Mouse (Mus musculus): ENCODE results near the gene Scimp.

Scimp gene

DNA sequence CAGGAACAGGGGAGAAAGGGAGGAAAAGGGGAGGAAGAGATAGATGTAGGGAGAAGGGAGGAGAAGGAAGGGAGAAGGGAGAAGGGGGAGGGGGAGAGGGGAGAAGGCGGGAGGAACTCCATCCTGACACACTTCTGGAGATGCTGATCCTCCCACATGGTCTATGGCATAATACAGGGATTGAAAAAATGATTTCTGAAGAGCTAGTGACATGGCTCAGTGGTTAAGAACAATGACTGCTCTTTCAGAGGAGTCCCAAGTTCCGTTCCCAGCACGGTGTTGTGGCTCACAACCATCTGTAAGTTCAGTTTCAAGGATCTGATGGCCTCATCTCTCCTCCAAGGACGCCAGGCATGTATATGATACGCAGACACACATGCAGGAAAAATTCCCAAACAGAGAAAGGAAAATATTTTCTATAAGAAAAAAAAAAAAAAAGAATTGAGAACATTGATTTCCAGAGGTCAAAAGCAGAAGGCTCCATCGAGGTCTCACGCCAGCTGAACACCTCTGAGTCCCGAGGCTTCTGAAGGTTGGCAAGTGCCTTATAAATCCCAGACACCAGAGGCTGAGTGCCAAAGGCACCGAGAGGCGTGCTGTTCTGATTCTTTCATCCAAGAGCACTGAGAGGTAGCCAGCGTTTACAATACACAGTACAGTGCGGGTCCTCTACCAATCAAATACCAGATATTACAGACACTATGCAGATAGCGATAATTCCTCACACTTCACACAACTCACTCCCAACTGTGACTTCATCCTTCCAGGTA is 730 bp downstream of the Scimp start:
- in situ Hi-C loops (cut with MseI, MboI): no loop called here

DNA sequence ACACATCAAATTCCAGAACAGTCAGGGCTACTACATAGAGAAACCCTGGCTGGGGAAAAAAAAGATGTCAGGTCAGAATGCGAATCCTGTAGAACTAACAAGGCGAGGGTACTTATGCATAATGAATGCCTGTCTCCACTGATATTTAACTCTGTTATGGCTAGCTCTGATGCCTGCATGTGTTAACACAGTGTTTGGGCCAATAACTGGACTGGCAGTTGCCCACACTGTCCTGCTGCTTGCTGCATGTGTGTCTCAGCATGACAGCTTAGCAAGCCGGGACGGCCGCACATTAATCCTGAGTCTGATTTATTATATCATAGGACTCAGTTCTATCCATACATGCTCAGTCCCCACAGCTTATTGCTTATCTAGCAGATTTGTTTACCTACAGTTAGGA is 1.3 kb downstream of the Scimp start:
- in situ Hi-C loops (cut with MseI, MboI): no loop called here

DNA sequence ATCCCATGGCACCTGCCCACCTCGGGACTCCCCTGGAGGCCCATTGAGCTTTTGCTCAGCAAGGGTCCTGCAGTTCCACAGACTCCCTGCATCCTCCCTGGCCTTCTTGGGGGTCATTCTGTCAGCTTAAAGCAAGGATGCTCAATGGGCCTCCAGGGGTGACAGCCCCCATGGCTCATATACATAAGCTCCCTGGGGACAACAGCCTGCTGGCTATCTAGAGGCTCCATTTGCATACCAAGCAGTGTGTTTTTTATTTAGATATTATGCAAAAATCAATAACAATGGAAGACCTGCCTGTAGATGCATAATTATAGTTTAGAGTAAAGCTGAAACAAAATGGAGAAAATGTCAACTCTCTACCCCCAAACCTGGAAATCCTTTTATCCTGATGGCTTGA is 3.4 kb downstream of the Scimp start:
- in situ Hi-C loops (cut with MseI, MboI): no loop called here

DNA sequence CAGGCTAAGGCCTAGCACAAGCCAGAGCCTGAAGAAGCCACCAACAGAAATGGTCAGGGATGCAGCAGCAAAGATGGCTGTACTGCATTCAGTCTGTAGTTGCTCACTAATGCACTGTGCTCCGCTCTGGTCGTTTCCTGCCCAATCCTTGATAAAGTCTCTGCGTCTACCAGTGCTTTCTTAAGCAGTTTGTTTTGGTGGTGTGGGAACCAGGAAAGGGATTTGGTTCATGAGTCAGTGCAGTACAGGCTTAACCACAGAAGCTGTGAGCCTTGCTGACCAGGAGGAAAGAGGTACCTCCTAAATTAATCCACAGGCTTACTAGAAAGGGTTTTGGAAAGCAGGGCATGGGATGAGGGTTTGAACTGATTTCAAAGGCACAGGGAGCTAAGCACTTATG is 4.3 kb downstream of the Scimp start:
- in situ Hi-C loops (cut with MseI, MboI): no loop called here

DNA sequence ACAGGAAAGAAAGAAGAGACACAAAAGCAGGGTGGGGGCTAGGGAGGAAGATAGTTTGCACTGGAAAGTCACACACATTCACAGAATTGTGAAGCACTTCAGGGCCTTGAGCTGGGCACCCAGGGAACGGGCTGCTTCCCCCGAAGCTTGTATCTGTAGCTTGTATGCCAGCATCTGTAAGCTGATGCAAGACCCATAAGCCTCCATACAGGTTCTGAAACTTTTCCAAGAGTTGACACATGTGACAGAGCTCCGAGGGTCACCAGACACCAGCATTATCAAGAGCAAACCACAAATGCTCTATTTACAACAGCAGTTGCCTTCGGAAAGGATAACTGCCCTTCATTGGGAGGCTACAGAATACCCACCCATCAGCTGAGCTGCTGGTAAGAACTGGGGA is 4.8 kb downstream of the Scimp start:
- in situ Hi-C loops (cut with MseI, MboI): no loop called here

DNA sequence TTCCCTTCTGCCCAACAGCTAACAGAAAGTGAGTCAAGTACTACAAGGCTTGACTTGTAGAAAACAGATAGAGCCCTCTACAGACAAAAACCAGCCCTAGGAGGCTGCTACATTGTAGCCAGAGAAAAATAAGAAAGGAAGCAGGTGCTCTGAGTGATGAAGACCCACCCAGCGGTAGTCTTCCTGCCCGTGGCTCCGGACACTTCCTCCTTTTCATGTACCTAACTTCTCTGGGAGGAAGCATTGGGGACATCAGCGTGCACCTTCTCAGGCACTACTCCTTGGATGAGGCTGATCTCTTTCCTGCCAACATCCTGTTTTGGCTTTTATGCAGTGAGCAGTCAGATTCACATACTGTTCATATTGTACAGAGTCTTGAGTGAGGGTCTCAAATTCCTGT is 5.7 kb downstream of the Scimp start:
- in situ Hi-C loops (cut with MseI, MboI): no loop called here

DNA sequence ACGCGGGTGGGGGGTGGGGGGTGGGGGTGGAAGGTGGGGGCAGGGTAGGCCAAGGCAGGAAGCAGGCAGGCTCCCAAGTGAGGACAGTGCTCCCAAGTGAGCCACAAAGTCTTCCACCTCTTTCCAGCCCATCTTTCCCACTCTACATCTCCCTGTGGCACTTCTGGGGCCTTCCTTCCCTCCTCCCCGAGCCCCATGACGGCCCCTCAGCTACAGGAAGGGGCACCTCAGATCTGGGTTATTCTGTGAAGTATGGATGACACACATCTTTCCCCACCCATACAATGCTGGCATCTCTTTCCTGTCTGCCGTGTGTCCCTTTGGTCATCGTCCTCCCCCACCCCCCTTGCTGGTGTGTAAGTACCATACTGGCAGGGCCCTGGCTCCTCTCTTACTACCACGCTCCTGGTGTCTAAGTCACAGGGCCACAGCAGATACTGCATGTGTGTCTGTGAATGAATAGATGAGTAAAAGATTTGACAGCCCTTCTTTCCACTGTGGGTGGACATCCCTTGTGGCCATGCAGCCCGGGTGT is 6.7 kb downstream of the Scimp start:
- in situ Hi-C loops (cut with MseI, MboI): no loop called here

DNA sequence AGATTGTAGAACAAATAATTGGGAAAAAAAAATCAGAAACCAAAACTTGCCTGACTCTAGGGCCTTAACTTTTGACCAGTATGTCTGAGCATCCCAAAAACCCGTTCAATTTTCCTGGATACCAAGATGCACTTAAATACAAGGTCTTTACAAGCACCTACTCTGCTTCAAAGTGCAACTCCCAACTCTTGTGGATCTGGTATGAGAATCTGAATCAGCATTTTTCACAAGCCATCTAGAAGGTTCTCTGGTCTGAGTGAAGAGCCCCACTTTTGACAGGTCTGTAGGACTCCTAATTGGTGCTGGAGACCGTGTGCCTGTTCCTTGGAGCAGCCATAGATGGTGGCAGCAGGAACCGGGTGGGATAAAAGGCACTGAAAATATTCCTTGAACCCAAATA is 8.0 kb downstream of the Scimp start:
- in situ Hi-C loops (cut with MseI, MboI): no loop called here

DNA sequence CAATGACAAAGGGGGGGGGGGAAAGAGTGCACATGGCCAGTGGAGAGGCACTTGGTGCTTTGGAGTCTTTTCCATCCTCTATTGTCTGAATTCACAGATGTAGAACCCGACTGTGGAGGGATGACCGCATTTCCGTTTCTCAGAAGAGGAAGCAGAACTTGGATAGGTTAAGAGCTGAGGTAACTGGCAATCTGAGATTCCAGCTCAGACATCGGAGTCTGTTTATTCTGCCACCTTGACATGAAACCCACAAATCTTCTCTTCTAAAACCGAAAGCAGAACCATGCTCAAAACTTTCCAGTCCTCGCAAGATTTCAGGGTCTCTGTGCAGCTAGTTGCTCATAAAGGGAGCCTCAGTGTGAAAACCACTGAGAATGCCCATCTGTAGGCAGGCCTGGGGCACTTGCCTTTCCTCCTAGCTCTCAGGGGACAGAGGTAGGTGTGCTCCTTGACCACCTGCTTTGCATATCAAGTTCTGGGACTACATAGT is 8.6 kb downstream of the Scimp start:
- in situ Hi-C loops (cut with MseI, MboI): no loop called here

DNA sequence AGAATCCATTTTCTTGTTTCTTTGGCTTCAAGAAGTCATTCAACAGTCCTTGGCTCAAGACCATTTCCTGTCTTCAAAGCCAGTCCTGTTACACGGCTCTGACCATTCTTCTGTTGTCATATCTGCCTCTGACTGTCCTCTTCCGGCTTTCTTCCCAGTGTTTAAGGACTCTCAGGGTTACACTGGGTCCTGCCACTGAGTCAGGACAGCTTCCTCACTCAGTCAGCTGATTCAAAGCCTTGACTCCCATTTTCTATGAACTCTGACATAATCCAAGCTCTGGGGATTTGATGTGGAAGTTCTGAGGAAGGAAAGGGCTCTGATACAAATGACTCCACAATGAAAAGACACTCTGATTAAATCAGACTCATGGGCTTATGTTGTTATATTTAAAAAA is 9.5 kb downstream of the Scimp start:
- in situ Hi-C loops (cut with MseI, MboI): no loop called here

DNA sequence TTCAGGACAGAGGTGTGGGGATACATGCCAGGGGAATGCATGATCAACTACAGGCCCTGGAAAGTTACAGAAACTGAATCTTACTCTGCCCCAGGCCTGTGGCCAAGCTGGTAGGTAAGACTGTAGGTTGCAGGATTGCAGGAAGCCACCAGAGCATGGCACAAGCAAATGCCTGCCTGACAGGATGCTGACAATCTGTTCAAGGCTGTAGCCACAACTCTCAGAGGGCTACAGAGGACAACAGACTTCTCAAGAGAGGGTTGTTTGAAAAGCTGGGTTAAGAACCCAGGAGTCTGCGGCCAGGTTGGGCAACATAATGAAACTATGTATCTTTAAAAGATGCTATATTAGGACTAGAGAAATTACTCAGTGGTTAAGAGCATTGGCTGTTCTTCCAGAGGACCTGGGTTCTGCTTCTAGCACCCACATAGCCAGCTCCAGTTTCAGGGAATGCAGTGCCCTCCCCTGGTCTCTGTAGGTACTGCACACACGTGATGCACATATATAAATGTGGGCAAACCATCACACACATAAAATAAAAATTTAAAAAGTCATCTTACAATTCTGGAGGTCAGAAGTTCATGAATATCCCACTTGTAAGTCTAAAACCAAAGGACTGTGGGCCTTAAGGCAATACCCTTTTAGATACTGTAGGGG is 10.1 kb downstream of the Scimp start:
- in situ Hi-C loops (cut with MseI, MboI): no loop called here

DNA sequence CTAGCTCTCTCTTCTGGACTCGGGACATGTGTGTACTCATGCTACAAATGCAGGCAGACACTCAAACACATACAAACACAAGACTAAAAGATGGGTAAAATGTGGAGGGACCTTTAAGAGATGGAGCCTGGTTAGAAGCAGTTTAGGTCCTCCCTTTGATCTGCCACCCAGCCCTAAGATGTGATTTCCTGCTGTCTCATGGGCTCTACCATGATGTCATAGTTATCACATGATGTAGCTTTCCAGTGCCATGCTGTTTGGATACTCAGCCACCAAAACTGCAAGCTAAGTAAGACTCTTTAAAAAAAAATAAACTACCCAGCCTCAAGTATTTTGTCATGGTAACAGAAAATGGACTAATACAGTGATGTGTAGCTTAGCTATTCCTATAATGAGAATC is 20.0 kb downstream of the Scimp start:
- in situ Hi-C loops (cut with MseI, MboI): no loop called here

DNA sequence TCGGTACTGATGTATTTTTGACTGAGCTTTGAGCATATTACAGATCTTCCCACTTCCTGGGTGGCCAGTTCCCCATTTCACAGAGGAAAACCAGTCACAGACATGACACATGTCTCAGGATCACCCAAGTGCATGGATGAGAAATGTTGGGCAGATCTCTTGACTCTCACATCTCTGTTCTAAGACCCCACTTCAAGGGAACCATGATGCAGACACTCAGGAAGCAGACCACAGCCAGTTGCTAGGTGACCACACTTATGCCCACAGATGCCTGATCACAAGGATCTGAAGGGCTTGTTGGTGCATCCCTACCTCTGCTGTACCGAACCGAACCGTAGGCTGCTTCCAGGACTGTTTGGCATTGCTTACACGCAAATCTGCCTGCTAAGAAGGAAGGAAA is 20.7 kb downstream of the Scimp start:
- in situ Hi-C loops (cut with MseI, MboI): no loop called here

DNA sequence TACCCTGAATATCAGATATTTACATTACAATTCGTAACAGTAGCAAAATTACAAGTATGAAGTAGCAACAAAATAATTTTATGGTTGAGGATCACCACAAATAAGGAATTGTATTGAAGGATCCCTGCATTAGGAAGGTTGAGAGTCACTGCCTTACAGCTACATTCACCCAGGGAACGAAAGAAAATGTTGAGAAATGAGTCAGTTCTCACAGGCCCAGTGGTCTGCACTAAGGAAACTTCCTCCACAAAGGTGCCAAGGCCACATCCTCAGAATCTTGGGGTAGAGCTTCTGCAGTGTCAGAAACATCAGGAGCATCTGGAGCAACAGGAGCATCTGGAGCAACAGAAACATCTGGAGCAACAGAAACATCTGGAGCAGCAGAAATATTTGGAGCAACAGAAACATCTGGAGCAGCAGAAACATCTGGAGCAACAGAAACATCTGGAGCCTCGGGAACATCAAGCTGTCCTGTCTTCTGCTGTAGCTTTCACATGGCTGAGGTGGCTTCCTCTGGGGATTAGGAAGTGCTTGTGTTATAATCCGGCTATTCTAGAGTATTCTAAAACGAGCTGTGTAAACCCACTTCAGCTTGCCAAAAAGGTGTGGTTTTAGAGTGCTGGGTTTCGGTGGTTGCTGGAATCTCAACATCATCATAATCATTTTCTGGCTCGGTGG is 21.4 kb downstream of the Scimp start:
- in situ Hi-C loops (cut with MseI, MboI): no loop called here

DNA sequence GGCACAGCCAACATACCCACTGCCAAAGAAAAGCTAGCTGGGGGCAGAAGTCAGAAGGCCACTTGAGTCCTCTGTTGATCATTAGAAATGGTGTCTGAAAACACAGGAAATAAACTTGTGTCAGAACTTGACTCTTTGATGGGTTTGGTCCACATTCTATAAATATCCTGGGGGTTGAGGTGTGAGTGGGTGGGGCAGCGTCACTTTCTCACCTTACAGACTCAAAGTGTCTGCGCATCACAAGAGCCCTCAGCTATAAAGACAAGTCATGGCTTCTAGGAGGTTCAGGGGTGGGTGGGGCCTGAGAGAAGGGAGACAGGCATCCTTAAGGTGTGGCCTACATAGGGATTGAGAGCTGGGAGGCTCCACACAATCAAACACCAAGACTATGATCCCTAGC is 22.0 kb downstream of the Scimp start:
- in situ Hi-C loops (cut with MseI, MboI): no loop called here

DNA sequence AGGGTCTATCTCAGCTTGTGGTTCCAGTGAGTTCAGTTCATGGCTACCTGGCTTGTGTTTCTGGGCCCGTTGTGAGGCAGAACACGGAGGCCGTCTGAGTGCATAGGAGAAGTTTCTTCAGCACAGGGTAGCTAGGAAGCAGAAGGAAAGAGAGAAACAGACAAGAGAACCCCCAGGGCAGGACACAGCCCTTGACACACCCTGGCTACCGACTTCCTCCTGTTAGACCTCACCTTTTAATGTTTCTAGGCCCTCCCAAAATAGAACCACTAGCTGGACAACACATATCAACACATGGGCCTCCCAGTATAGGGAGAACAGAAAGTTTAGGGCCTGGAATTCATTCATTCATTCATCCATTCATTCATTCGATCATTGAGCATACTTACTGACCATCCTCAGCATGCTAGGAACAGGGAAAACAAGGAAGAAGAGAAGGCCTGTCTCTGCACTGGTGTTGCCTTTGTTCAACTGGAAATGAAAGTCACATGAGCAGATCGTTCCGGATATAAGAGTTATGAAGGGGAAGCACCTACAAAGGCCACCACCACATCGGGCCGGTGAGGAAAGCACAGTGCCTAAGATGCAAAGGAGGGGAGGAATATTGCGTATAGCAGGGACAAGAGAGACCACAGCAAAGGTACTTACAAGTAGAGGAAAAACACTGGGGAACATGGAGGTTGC is 23.3 kb downstream of the Scimp start:
- in situ Hi-C loops (cut with MseI, MboI): no loop called here

DNA sequence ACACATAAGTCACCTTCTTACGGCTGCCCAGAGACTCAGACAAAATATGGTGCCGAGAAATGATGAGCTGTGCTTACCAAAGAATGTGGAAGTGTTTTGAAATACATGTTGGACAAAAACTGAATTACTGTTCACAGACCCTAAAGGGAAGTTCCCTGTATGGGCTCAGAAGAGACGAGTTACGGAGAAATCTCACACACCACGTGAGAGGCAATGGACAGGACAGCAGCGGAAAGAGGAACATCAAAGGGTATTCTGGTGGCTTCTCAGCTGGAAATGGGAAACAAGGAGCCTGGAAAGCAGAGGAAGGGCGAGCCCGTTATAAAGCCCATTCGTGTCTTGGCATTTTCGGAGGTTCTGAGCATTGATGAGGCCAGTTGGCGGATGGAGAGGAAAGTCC is 25.3 kb downstream of the Scimp start:
- in situ Hi-C loops (cut with MseI, MboI): no loop called here

DNA sequence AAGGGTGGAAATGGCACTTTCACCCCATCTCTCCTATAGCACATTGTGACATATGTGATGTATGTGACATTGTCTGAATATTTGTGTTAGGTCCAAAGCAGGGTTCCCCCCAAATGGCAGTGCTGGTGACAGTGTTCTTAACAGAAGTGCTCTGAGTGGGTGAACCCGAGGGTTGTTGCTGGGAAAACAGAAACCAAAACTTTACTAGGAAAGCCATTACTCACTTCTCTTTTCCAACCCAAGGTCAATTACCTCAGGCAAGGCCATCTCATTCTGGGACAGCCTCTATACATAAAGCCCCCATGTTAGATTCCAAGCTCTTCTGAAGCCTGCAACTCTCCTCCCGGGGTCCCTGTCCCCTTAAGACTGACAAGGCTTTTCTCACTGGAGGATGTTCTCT is 26.5 kb downstream of the Scimp start:
- in situ Hi-C loops (cut with MseI, MboI): no loop called here

DNA sequence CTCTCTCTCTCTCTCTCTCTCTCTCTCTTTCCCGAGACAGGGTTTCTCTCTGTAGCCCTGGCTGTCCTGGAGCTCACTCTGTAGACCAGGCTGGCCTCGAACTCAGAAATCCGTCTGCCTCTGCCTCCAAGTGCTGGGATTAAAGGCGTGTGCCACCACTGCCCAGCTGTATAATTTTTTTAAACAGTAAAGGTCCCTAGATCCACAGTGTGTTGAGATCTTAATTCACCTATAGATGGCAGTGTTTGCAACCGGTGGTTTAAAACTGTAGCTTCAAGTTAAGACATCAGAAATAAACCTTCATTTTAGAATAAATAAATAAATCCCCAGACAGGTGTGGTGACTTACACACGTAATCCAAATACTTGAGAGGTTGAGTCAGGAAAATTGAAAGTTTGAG is 34.3 kb downstream of the Scimp start:
- in situ Hi-C loops (cut with MseI, MboI): loop anchor here in 1 of 2 experiments (5.0 kb wide), 1 partner anchor 39 kb away; no protein-coding TSS in a partner anchor

DNA sequence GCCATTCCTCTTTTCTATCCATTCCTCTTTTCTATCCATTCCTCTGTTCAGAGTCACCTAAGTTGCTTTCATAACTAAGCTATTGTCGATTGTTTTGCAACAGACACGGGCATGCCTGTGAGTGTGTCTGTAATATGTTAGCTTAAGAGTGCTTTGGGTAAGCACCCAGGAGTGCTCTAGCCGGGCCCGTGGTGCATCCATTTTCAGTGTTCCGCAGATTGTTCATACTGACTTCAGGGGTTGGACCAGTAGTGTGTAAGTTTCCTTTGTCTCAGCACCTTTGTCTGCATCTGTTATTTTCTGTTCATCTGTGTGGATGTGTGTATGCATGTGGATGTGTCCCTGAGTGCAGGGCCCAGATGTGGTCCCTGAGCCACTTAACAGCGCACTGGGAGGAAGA is 34.8 kb downstream of the Scimp start:
- in situ Hi-C loops (cut with MseI, MboI): loop anchor here in 1 of 2 experiments (5.0 kb wide), 1 partner anchor 40 kb away; no protein-coding TSS in a partner anchor

DNA sequence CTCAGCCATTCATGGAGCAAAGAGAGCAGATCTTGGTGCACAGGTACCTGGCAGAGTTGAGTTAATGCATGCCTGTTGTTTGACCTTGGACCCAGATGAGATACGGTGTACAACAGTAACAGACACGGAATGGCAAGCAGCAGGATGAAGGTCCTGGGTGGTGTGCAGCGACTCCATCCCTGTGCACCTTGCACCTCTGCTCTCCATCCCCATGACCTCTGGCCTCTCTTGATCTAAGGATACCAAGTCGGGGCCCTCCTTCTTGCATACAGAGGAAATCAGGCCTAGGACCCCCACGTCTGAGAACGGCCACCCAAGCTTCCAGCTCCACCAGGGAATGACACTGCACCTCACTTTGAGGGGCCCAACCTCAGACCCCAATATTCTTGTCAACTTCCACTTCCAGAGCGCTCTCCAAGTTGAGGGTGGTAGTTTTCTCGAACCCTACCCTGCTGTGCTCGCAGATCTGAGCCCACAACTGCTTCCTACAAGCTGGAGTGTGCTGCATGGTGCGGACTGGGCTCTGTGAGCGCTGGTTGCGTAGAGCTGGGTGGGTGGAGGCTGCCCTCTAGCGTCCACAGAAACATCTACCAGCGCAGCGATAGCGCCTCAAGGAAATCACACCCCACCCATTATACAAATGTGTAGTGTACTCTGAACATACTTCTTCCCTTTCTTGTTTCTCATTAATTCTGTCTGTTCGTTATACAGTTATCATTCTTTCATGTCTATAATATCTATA is 35.4 kb downstream of the Scimp start:
- in situ Hi-C loops (cut with MseI, MboI): loop anchor here in 1 of 2 experiments (5.0 kb wide), 1 partner anchor 40 kb away; no protein-coding TSS in a partner anchor
